Mouse (Mus musculus): ENCODE results near the gene Pgf. TPM values are rescaled to one million over a fixed set of nuclear protein-coding genes. Genes with fewer than 3 reads are reported as not detected.
"Not testable (repeated sequence)": the region's sequence is repeated elsewhere in the genome, so short reads cannot be mapped to it uniquely, and the experiment has no call there.

Gene Pgf
- total RNA-seq, 2 experiments from 2014 or later, result 5.1 to 6.0 TPM

GRCm38 (mm10) chr12:85159592-85159991 lies 18.0 kb downstream of the Pgf start:
- no peak for DNase-seq (ENCODE audit: low spot score in 2 of 2)

GRCm38 (mm10) chr12:85158801-85159200 lies 18.8 kb downstream of the Pgf start:
- no peak for DNase-seq (ENCODE audit: low spot score in 2 of 2)

- DNase-seq (ENCODE audit: low spot score in 2 of 2), result no peak
These were observed 19.7 kb downstream of the Pgf start for GRCm38 (mm10) chr12:85157797-85158460.

GRCm38 (mm10) chr12:85156324-85156723 lies 21.3 kb downstream of the Pgf start:
- no peak for DNase-seq (ENCODE audit: low spot score in 2 of 2)

GRCm38 (mm10) chr12:85153011-85153410 lies 24.6 kb downstream of the Pgf start:
- DNase-seq (ENCODE audit: low spot score in 2 of 2), result no peak

GRCm38 (mm10) chr12:85151002-85151774 lies 26.4 kb downstream of the Pgf start, which contains the start of gene Rps6kl1:
Gene Rps6kl1, minus strand, starts transcription at chr12:85151264.
- peak; percentile 64 to 77 for DNase-seq (ENCODE audit: low spot score in 2 of 2)

GRCm38 (mm10) chr12:85150321-85151001 lies 27.1 kb downstream of the Pgf start:
- no peak for DNase-seq (ENCODE audit: low spot score in 2 of 2)

GRCm38 (mm10) chr12:85146881-85147280 lies 30.7 kb downstream of the Pgf start:
- DNase-seq (ENCODE audit: low spot score in 2 of 2), result no peak

- DNase-seq (ENCODE audit: low spot score in 2 of 2), result no peak
These were observed 31.2 kb downstream of the Pgf start for GRCm38 (mm10) chr12:85146355-85146754.

- no peak for DNase-seq (ENCODE audit: low spot score in 2 of 2)
These were observed 32.0 kb downstream of the Pgf start for GRCm38 (mm10) chr12:85145630-85146029.

GRCm38 (mm10) chr12:85144821-85145220 lies 32.8 kb downstream of the Pgf start:
- no peak for DNase-seq (ENCODE audit: low spot score in 2 of 2)

- DNase-seq (ENCODE audit: low spot score in 2 of 2), result not testable (repeated sequence)
These were observed 33.3 kb downstream of the Pgf start for GRCm38 (mm10) chr12:85144276-85144675.

- DNase-seq (ENCODE audit: low spot score in 2 of 2), result peak; percentile 87 to 88
These were observed 34.8 kb downstream of the Pgf start for GRCm38 (mm10) chr12:85142803-85143202.

- DNase-seq (ENCODE audit: low spot score in 2 of 2), result no peak
These were observed 36.5 kb downstream of the Pgf start for GRCm38 (mm10) chr12:85141096-85141495.

- DNase-seq (ENCODE audit: low spot score in 2 of 2), result no peak
These were observed 37.4 kb downstream of the Pgf start for GRCm38 (mm10) chr12:85140036-85140701.

GRCm38 (mm10) chr12:85136627-85137026 lies 41.0 kb downstream of the Pgf start:
- DNase-seq (ENCODE audit: low spot score in 2 of 2), result no peak

- no peak for DNase-seq (ENCODE audit: low spot score in 2 of 2)
These were observed 41.8 kb downstream of the Pgf start for GRCm38 (mm10) chr12:85135513-85136470.

GRCm38 (mm10) chr12:85134043-85134794 lies 43.4 kb downstream of the Pgf start:
- no peak for DNase-seq (ENCODE audit: low spot score in 2 of 2)

- no peak for DNase-seq (ENCODE audit: low spot score in 2 of 2)
These were observed 46.2 kb downstream of the Pgf start for GRCm38 (mm10) chr12:85131361-85131760.
